Mouse (Mus musculus): ENCODE results near the gene Spef2. TPM values are rescaled to one million over a fixed set of nuclear protein-coding genes. Genes with fewer than 3 reads are reported as not detected.
"Not testable (repeated sequence)": the region's sequence is repeated elsewhere in the genome, so short reads cannot be mapped to it uniquely, and the experiment has no call there.

Spef2 gene
- polyA plus RNA-seq, 1 experiment from 2014 or later: 1.1 TPM

DNA sequence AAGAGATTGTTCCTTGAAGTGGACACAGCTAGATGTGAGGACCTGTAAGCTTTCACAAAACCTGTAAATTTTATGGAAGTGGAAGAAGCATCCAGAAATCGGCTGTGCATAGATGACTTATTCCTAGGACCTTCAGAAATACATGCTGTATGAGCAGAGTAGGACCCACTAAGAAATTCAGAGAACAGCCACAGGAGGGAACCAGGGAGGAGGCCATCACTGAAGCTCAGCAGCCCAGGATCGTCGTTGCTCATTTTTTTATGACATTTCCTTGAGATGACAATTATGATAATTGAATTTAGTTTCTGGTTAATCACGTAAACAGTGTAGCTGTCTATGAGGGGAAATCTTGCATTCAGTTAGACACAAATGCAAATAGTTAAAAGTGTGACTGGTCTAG lies 171.4 kb downstream of the Spef2 start:
- H3K36me3 ChIP-seq (ENCODE audit: control insufficient read depth, insufficient read depth, low read length): no peaks in the 10 kb centered on the region
- DNase-seq (no peak), ATAC-seq (ENCODE audit: low FRiP score, low TSS enrichment) (no peak)
- H3K9me3 ChIP-seq (ENCODE audit: control insufficient read depth, low read length): no peaks in the 10 kb centered on the region
- H3K27me3 ChIP-seq (ENCODE audit: control insufficient read depth, insufficient read depth, low read length): no peaks in the 10 kb centered on the region
- no peak overlapping the region for H3K27ac ChIP-seq (replicated peaks; ENCODE audit: low read depth, low read length)
- H3K4me2 ChIP-seq (ENCODE audit: low read length): no peak overlapping the region
- WGBS: 91% methylated on average over 4 of the region's 4 CpGs
- no peak overlapping the region for H3K4me3 ChIP-seq (replicated peaks; ENCODE audit: low read depth, low read length)
- H3K9ac ChIP-seq (replicated peaks; ENCODE audit: low read length): no peak overlapping the region
- no peaks in the 10 kb centered on the region for H3K4me1 ChIP-seq (ENCODE audit: control insufficient read depth, insufficient read depth, low read length)

DNA sequence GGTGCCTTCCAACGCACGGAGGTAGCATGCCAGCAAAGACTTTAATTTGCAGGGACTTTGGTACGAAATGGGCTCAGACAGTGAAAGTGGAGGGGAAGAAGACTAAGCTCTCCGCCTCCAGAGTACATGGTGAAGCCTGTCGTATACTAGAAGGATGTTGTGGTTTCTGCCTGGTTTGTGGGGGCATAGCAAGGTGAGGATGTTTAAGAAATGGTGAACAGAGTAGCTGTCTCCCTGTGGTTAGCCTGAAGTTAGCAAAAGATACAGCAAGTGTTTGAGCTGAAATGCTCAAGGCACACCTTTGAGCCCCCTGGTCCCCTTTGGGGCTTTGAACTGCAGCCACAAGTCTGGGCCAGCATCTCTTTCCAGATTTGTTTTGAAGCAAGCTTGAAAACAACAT lies 173.9 kb downstream of the Spef2 start:
- DNase-seq: no peak
- no peaks in the 10 kb centered on the region for H3K4me1 ChIP-seq (ENCODE audit: control insufficient read depth, insufficient read depth, low read length)
- WGBS: 88% methylated on average over 5 of the region's 5 CpGs
- no peaks in the 10 kb centered on the region for H3K27me3 ChIP-seq (ENCODE audit: control insufficient read depth, insufficient read depth, low read length)
- no peak overlapping the region for H3K27ac ChIP-seq (replicated peaks; ENCODE audit: low read depth, low read length)
- no peak overlapping the region for H3K4me3 ChIP-seq (replicated peaks; ENCODE audit: low read depth, low read length)
- H3K9me3 ChIP-seq (ENCODE audit: control insufficient read depth, low read length): no peaks in the 10 kb centered on the region
- H3K36me3 ChIP-seq (ENCODE audit: control insufficient read depth, insufficient read depth, low read length): no peaks in the 10 kb centered on the region
- no peak overlapping the region for H3K9ac ChIP-seq (replicated peaks; ENCODE audit: low read length)
- no peak for ATAC-seq (ENCODE audit: low FRiP score, low TSS enrichment)
- H3K4me2 ChIP-seq (ENCODE audit: low read length): no peak overlapping the region

GRCm38 (mm10) chr15:9573361-9573760 lies 175.3 kb downstream of the Spef2 start:
- no peak overlapping the region for H3K4me3 ChIP-seq (replicated peaks; ENCODE audit: low read depth, low read length)
- no peaks in the 10 kb centered on the region for H3K4me1 ChIP-seq (ENCODE audit: control insufficient read depth, insufficient read depth, low read length)
- H3K27ac ChIP-seq (replicated peaks; ENCODE audit: low read depth, low read length): no peak overlapping the region
- WGBS: 87% methylated on average over 4 of the region's 4 CpGs
- no peaks in the 10 kb centered on the region for H3K36me3 ChIP-seq (ENCODE audit: control insufficient read depth, insufficient read depth, low read length)
- no peak for DNase-seq
- ATAC-seq (ENCODE audit: low FRiP score, low TSS enrichment): no peak
- no peak overlapping the region for H3K9ac ChIP-seq (replicated peaks; ENCODE audit: low read length)
- no peaks in the 10 kb centered on the region for H3K27me3 ChIP-seq (ENCODE audit: control insufficient read depth, insufficient read depth, low read length)
- no peaks in the 10 kb centered on the region for H3K9me3 ChIP-seq (ENCODE audit: control insufficient read depth, low read length)
- no peak overlapping the region for H3K4me2 ChIP-seq (ENCODE audit: low read length)

DNA sequence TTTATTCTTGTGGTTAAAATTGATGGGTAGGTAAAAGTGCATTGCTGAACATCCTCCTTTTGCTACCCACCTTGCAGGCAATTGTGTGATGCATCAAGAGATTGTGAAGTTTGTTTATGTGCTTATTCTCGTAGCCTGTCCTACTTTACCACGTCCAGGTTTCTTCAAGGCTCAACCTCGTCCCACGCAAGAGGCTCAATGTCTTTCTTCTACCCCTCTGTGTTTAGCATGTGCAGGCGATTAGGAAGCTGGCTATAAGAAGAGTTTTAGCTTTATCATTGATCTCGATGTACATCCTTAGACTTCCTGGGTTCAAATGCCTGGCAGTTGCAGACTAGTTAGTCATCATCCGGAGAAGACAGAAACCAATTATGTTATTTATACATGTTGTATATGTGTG lies 176.0 kb downstream of the Spef2 start:
- ATAC-seq (ENCODE audit: low FRiP score, low TSS enrichment): no peak
- no peak overlapping the region for H3K4me3 ChIP-seq (replicated peaks; ENCODE audit: low read depth, low read length)
- no peak overlapping the region for H3K27ac ChIP-seq (replicated peaks; ENCODE audit: low read depth, low read length)
- no peaks in the 10 kb centered on the region for H3K36me3 ChIP-seq (ENCODE audit: control insufficient read depth, insufficient read depth, low read length)
- 95% methylated on average over 7 of the region's 7 CpGs for WGBS
- no peak overlapping the region for H3K4me2 ChIP-seq (ENCODE audit: low read length)
- no peaks in the 10 kb centered on the region for H3K4me1 ChIP-seq (ENCODE audit: control insufficient read depth, insufficient read depth, low read length)
- no peaks in the 10 kb centered on the region for H3K9me3 ChIP-seq (ENCODE audit: control insufficient read depth, low read length)
- no peaks in the 10 kb centered on the region for H3K27me3 ChIP-seq (ENCODE audit: control insufficient read depth, insufficient read depth, low read length)
- no peak for DNase-seq
- H3K9ac ChIP-seq (replicated peaks; ENCODE audit: low read length): no peak overlapping the region

- Histone ChIP-seq H3K9ac (replicated peaks; ENCODE audit: low read length) (no peak overlapping the region), H3K27ac (replicated peaks; ENCODE audit: low read depth, low read length) (no peak overlapping the region), H3K4me3 (replicated peaks; ENCODE audit: low read depth, low read length) (no peak overlapping the region), H3K4me2 (ENCODE audit: low read length) (no peak overlapping the region), H3K4me1 (ENCODE audit: control insufficient read depth, insufficient read depth, low read length) (no peaks in the 10 kb centered on the region), H3K36me3 (ENCODE audit: control insufficient read depth, insufficient read depth, low read length) (no peaks in the 10 kb centered on the region), H3K9me3 (ENCODE audit: control insufficient read depth, low read length) (no peaks in the 10 kb centered on the region), H3K27me3 (ENCODE audit: control insufficient read depth, insufficient read depth, low read length) (no peaks in the 10 kb centered on the region)
- ATAC-seq (ENCODE audit: low FRiP score, low TSS enrichment) (no peak), DNase-seq (no peak)
- 88% methylated on average over 2 of the region's 2 CpGs for WGBS
These were observed 176.8 kb downstream of the Spef2 start for GRCm38 (mm10) chr15:9571896-9572295.

DNA sequence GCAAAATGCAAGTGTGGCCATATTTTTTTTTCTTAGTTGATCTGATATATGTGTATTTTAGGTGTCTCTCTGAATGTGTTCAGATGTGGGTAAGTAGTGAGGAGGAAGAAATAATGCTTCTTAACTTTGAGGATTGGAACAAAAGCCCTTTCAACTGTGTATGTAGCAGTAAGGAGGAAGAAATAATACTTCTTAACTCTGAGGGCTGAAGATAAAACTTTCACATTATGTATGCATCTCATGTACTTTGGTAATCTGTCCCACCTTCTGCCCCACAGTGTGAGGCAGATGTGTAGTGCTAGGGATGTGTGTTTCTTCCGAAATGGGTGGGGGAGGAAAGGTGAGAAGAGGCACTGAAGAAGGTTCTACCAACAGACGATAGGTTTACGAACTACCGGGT lies 181.4 kb downstream of the Spef2 start:
- ATAC-seq (ENCODE audit: low FRiP score, low TSS enrichment) (no peak), DNase-seq (no peak)
- H3K9me3 ChIP-seq (ENCODE audit: control insufficient read depth, low read length): no peaks in the 10 kb centered on the region
- H3K36me3 ChIP-seq (ENCODE audit: control insufficient read depth, insufficient read depth, low read length): no peaks in the 10 kb centered on the region
- H3K4me3 ChIP-seq (replicated peaks; ENCODE audit: low read depth, low read length): no peak overlapping the region
- H3K9ac ChIP-seq (replicated peaks; ENCODE audit: low read length): no peak overlapping the region
- H3K27ac ChIP-seq (replicated peaks; ENCODE audit: low read depth, low read length): no peak overlapping the region
- WGBS: 88% methylated on average over 4 of the region's 4 CpGs
- H3K27me3 ChIP-seq (ENCODE audit: control insufficient read depth, insufficient read depth, low read length): no peaks in the 10 kb centered on the region
- no peak overlapping the region for H3K4me2 ChIP-seq (ENCODE audit: low read length)
- H3K4me1 ChIP-seq (ENCODE audit: control insufficient read depth, insufficient read depth, low read length): no peaks in the 10 kb centered on the region

GRCm38 (mm10) chr15:9565396-9565795 lies 183.3 kb downstream of the Spef2 start:
- DNase-seq (no peak), ATAC-seq (ENCODE audit: low FRiP score, low TSS enrichment) (no peak)
- no peak overlapping the region for H3K9ac ChIP-seq (replicated peaks; ENCODE audit: low read length)
- H3K4me3 ChIP-seq (replicated peaks; ENCODE audit: low read depth, low read length): no peak overlapping the region
- WGBS: 89% methylated on average over 6 of the region's 6 CpGs
- no peaks in the 10 kb centered on the region for H3K9me3 ChIP-seq (ENCODE audit: control insufficient read depth, low read length)
- no peak overlapping the region for H3K27ac ChIP-seq (replicated peaks; ENCODE audit: low read depth, low read length)
- no peak overlapping the region for H3K4me2 ChIP-seq (ENCODE audit: low read length)
- no peaks in the 10 kb centered on the region for H3K4me1 ChIP-seq (ENCODE audit: control insufficient read depth, insufficient read depth, low read length)
- no peaks in the 10 kb centered on the region for H3K27me3 ChIP-seq (ENCODE audit: control insufficient read depth, insufficient read depth, low read length)
- H3K36me3 ChIP-seq (ENCODE audit: control insufficient read depth, insufficient read depth, low read length): no peaks in the 10 kb centered on the region

DNA sequence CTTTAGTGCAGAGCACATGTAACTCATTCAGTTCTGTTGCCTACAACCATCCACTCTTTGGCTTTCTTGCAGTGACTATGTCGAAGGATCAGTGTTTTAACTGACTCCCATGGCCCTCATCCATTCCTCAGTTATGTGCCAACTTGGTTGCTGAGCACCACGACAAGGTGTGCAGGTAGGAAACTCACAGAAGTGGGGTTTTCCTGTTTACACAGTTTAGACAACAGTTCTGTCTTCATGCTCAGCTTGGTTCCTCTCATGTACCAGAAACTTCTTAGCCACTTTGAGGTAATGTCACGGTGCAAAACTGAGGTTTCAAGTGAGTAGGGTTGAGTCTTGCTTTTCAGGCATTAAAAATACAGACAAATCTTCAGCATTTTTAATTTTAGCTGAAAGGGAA lies 184.5 kb downstream of the Spef2 start:
- Histone ChIP-seq H3K9ac (replicated peaks; ENCODE audit: low read length) (no peak overlapping the region), H3K36me3 (ENCODE audit: control insufficient read depth, insufficient read depth, low read length) (no peaks in the 10 kb centered on the region), H3K4me1 (ENCODE audit: control insufficient read depth, insufficient read depth, low read length) (no peaks in the 10 kb centered on the region), H3K9me3 (ENCODE audit: control insufficient read depth, low read length) (no peaks in the 10 kb centered on the region), H3K4me3 (replicated peaks; ENCODE audit: low read depth, low read length) (no peak overlapping the region), H3K27ac (replicated peaks; ENCODE audit: low read depth, low read length) (no peak overlapping the region), H3K27me3 (ENCODE audit: control insufficient read depth, insufficient read depth, low read length) (no peaks in the 10 kb centered on the region), H3K4me2 (ENCODE audit: low read length) (no peak overlapping the region)
- DNase-seq (no peak), ATAC-seq (ENCODE audit: low FRiP score, low TSS enrichment) (no peak)
- WGBS: 81% methylated on average over 3 of the region's 3 CpGs

DNA sequence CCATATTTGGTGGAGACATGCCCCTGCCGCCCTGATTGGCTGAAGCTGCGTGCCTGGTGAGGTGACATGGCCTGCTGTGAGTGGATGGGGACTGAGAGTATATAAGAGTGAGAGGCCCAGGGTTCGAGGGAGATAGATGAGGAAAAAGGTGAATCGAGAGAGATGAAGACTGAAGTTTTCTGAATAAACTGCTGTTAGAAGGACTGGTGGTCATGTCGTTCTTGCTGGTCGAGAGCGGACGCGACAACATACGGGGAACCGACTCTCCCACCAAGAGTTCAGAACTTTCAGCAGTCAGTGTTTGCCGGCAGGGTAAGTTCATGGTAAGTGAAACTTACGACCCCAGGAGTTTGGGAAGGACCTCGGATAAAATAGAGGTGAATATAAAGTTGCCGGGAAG lies 191.4 kb downstream of the Spef2 start:
- H3K9ac ChIP-seq (replicated peaks; ENCODE audit: low read length); H3K4me2 ChIP-seq (ENCODE audit: low read length); H3K4me1 ChIP-seq (ENCODE audit: control insufficient read depth, insufficient read depth, low read length); H3K4me3 ChIP-seq (replicated peaks; ENCODE audit: low read depth, low read length); H3K9me3 ChIP-seq (ENCODE audit: control insufficient read depth, low read length); H3K27me3 ChIP-seq (ENCODE audit: control insufficient read depth, insufficient read depth, low read length); H3K27ac ChIP-seq (replicated peaks; ENCODE audit: low read depth, low read length); DNase-seq; ATAC-seq (ENCODE audit: low FRiP score, low TSS enrichment); H3K36me3 ChIP-seq (ENCODE audit: control insufficient read depth, insufficient read depth, low read length): not testable (repeated sequence)
- WGBS: 93% methylated on average over 14 of the region's 15 CpGs

All from midbrain, embryonic 14.5 days (tissue).